Mouse (Mus musculus): Measurements from ENCODE around the gene Snrpg.
"Not testable (repeated sequence)": the region's sequence is repeated elsewhere in the genome, so short reads cannot be mapped to it uniquely, and the experiment has no call there.

The Snrpg gene

DNA sequence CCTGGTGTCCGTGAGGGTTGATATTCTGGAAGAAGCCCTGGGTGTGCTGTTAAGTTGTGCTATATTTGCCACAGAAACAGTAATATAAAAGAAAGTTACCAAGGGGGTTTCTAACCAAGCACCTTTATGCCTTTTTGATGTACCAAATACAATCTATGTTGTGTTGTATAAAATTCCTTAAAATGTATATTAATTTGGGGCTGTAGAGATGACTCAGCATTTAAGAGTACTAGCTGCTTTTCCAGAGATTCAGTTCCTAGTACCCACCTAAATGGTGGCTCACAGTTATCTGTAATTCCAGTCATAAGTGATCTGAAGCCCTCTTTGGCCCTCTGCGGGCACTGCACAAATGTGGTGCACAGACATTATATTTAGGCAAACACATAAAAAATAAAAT, 4.3 kb upstream of the Snrpg start:
- no peak for DNase-seq (ENCODE audit: low spot score in 2 of 2)

DNA sequence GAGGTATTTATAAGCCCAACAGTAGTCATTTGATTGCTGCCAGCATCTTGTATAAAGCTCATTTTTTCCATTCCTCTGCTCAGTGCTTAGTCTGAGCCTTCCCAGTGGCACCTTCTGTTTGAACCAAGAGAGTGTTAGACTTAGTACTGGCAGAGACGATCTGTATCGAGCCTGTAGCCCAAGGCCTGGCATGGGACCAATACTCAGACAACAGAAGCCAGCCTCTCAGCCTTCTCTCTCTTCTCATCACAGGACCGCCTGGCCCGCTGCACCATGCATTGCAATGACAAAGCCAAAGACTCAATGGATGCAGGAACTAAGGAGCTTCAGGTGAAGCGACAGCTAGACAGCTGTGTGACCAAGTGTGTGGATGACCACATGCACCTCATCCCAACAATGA, 2.6 kb upstream of the Snrpg start:
- DNase-seq (ENCODE audit: low spot score in 2 of 2) = no peak

DNA sequence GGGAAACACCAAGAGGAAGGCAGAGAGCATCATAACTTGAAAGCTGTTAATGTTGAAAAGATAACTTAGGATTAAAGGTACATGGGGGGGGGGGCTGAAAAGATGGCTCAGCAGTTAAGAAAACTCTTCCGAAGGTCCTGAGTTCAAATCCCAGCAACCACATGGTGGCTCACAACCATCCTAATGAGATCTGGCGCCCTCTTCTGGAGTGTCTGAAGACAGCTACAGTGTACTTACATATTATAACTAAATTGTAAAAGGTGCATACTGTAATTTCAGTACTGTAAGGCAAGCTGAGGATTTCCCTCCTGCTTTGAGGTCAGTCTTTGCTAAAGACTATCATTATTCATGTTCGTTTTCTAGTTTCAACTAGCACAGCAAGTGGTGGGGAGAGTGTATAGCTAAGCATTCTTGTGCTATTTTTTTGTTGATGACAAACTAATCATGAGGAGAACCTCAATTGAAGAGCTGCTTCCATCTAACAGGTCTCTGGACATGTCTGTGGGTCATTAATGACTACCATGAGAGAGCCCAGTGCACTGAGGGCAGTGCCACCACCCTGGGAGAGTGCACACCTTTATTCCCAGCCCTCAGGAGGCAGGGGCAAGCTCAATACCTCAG, 901 bp upstream of the Snrpg start:
- DNase-seq (ENCODE audit: low spot score in 2 of 2) = peak; percentile 7 to 41

- peak; percentile 94 for DNase-seq (ENCODE audit: low spot score in 2 of 2)
These were observed 322 bp downstream of the Snrpg start for GRCm38 (mm10) chr6:86371340-86371911.

DNA sequence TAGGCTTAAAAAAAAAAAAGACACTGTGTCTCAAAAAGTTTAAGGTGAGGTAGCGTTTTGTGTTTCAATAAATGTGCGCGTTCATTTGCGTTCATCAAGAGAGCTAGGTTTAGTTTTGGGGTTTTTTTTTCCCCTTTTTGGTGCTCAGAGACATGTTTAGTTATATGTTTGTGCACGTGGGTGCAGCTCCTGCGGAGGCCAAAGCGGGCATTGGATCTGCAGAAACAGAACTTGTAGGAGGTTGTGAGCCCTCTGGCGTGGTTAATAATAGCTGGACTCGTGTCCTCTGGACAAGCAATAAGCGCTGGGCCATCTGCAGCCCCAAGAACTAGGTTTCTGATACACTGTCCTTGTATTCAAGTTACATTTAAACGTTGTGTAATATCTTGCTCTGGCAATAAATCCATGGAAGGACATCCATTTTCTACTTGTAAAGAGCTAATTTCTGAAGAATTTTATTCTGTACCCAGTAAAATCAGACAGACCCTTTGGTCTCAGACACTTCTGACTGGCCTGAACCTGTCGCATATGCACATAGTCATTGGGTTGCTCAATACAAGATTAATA, 929 bp downstream of the Snrpg start:
- no peak for DNase-seq (ENCODE audit: low spot score in 2 of 2)

DNA sequence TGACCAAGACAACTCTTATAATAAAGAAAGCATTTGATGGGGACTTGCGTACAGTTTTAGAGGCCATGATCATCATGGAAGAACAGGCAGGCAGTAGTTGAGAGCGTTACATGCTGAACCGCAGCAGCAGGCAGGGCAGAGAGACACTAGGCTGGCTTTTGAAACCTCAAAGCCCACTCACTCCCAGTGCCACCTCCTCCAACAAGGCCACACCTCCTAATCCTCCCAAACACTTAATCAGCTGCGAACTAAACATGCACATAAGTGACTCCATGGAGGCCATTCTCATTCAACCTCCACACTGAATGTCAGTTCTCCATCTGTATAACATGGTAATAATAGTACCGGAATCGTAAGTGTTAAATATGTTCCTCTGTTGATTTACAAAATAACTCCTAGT, 2.5 kb downstream of the Snrpg start:
- no peak for DNase-seq (ENCODE audit: low spot score in 2 of 2)

DNA sequence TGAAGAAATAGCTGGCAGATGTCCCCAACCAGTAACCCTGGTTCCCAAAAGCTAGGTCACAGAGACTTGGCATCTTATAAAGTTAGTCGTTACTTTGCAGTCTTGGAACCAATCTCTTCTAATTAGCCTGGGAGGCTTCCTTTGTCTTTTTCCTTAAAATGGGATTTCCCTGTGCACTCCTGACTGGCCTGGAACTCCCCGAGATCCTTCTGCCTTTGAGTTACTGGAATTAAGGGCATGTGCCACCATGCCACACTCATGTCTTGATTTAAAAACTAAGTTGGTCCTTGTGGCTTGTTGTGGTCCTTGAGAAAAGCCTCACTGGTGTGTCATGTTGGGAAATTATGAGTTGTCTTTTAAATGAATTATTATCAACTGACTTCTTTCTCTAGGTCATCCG, 7.2 kb downstream of the Snrpg start:
- no peak for DNase-seq (ENCODE audit: low spot score in 2 of 2)

DNA sequence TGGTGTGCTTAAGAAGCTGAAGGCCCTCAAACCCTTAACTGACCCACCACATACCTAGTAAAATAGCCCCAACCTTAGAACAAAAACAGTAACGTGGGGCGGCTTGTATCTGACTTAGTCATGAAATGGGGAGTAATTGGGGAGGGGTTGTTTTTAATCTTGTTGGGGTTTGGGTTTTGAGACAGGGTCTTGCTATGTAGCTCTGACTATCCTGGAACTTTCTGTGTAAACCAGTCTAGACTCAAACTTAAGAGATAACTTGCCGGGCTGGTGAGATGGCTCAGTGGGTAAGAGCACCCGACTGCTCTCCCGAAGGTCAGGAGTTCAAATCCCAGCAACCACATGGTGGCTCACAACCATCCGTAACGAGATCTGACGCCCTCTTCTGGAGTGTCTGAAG, 9.0 kb downstream of the Snrpg start:
- not testable (repeated sequence) for DNase-seq (ENCODE audit: low spot score in 2 of 2)

DNA sequence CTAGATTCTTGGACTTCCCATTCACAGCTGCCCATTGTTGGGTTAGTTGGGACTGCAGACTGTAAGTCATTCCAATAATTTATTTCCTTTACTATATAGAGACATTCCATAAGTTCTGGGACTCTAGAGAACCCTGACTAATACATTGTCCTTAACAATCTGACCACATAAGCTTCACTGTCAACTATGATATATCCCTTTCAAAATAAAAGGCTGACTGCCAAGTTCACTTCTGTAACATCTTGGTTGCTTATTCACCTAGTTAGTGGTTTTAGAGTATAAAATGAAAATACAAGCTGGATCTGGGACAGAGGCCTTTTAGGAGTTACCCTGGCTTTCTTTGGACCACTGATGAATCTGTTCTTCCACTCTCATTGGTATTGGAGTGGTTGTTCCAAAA, 11.4 kb downstream of the Snrpg start:
- DNase-seq (ENCODE audit: low spot score in 2 of 2) = no peak

GRCm38 (mm10) chr6:86383370-86383769, 12.3 kb downstream of the Snrpg start:
- DNase-seq (ENCODE audit: low spot score in 2 of 2) = no peak

- DNase-seq (ENCODE audit: low spot score in 2 of 2) = no peak
These were observed 13.6 kb downstream of the Snrpg start for GRCm38 (mm10) chr6:86384692-86385091.

- no peak for DNase-seq (ENCODE audit: low spot score in 2 of 2)
These were observed 14.4 kb downstream of the Snrpg start for GRCm38 (mm10) chr6:86385362-86386104.

DNA sequence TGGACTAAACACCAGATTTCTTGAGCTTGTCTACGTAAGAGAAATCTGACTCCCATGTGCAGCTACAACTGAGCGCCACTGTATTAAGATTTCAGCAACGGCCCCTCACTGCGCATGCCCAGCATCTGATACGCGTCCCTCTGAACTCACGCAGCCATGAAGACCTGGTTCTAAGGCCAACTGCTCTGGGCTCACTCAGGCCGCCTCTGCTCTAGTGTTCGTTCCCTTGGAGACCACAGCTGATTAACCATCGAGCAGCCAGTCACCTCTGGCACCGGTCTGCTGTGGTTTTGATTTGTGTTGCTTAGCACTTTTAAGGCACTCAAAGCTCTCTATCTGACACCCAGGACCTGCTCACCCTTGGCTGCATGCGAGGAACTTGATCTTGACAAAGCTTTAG, 16.2 kb downstream of the Snrpg start:
- DNase-seq (ENCODE audit: low spot score in 2 of 2) = no peak

- DNase-seq (ENCODE audit: low spot score in 2 of 2) = no peak
These were observed 17.4 kb downstream of the Snrpg start for GRCm38 (mm10) chr6:86388461-86388860.

DNA sequence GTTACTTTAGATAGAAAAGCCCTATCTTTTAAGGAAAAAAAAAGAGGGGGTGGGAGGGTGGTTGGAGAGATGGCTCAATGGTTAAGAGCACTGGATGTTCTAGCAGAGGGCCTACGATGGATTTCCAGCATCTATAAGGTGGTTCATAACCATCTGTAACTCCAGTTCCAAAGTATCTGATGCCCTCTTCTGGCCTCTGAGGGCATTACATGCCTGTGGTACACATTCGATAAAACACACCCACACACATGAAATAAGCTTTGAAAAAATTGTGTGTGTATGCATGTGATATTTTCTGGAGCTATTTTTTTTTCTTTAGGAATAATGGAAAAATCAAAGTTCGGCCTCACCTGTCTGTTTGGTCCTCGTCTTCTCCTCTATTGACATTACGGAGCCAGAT, 20.2 kb downstream of the Snrpg start:
- no peak for DNase-seq (ENCODE audit: low spot score in 2 of 2)

- no peak for DNase-seq (ENCODE audit: low spot score in 2 of 2)
These were observed 22.1 kb downstream of the Snrpg start for GRCm38 (mm10) chr6:86393187-86393586.

GRCm38 (mm10) chr6:86394078-86394720, 23.1 kb downstream of the Snrpg start:
- DNase-seq (ENCODE audit: low spot score in 2 of 2) = no peak

DNA sequence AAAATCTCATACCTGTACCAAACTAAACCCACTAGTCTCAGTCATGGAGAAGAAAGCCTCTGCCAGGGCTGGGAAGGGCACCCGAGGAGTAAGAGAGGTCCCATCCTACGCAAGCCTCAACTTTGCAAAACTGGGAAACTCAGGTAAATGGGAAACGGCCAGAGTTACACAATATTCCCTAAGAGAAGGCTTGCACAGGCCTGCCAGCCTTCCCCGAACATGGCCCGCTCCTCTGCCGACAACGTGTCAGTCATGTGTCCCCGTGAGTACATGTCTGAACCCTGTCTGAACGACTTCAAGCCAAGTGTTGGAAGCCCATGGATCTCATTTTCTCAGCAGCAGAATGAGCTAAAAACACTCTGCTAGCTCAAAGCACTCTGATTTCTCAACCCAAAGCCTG, 23.9 kb downstream of the Snrpg start:
- DNase-seq (ENCODE audit: low spot score in 2 of 2) = no peak

DNA sequence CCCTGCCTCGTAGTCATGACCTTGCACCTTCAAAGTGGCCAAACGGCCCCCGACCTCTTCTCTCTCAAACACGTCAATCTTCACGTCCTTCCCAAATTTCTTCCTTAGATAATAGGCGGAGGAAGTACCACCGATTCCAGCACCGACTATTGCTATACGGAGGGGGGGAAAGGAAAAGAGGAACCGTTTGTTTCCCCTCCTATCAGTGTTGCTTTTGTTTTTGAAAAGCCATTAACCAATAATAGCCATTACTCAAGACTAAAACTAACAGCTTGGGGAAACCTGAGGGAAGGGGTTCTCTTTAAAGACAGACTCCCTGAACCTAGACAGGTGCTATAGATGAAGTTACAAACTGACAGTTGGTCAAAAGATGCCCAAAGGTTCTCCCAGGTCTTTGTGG, 24.9 kb downstream of the Snrpg start:
- DNase-seq (ENCODE audit: low spot score in 2 of 2) = no peak

- peak; percentile 75 to 76 for DNase-seq (ENCODE audit: low spot score in 2 of 2)
These were observed 25.6 kb downstream of the Snrpg start, which contains the start of gene Pcyox1 for GRCm38 (mm10) chr6:86396581-86397256. TSS of gene Pcyox1 (minus strand) at chr6:86397154.

- DNase-seq (ENCODE audit: low spot score in 2 of 2) = no peak
These were observed 26.3 kb downstream of the Snrpg start for GRCm38 (mm10) chr6:86397257-86397980.

All from natural killer cell, adult 2 months (primary cell).